Mouse (Mus musculus) E14TG2a.4 (cell line): ENCODE results near the gene Myo1e.

Experiments
- CTCF ChIP-seq: conservative IDR thresholded peaks from 2 replicates; pipeline ENCODE4 v1.5.1; 2014; ENCODE audit warnings: low read length
- NANOG ChIP-seq: IDR thresholded peaks from 2 replicates; pipeline ENCODE4 v1.6.1; 2014; ENCODE audit warnings: borderline replicate concordance, low read length, mixed read lengths
- POU5F1 ChIP-seq: IDR thresholded peaks from 2 replicates; pipeline ENCODE4 v1.6.1; 2014; ENCODE audit warnings: low read length, borderline replicate concordance

DNA sequence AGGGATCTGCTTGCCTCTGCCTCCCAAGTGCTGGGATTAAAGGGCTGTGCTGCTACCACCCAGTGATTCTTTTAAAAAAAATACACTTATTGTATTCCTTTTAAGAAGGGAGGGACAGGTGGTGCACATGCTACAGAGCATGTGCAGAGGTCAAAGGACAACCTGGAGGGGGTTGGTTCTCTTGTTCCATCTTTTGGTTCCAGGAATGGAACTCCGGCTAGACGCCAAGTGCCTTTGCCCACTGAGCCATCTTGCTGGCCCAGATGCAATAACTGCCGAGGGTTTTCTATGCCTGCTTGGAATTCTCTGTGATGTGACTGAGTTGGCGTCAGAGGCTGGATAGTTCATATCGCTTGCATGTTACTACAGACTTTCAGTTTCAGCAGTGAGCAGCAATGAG, 58.4 kb downstream of the Myo1e start:
- TF ChIP-seq CTCF (no peak), NANOG (no peak), POU5F1 (no peak)
